Mouse (Mus musculus) intestine, postnatal 0 days (tissue): ENCODE data around the gene Slc24a3. TPM values are rescaled to one million over a fixed set of nuclear protein-coding genes. Genes with fewer than 3 reads are reported as not detected.

Experiments
- ATAC-seq: fragments of 200-750 bp; cut with Nextera tagmentation; 2 replicates; pipeline ENCODE4 v1.8.0; 2017; ENCODE audit warnings: mild to moderate bottlenecking, moderate TSS enrichment, moderate library complexity
- H3K27ac ChIP-seq: fragments of 300-500 bp; sonication (generic); 2 replicates; pipeline ENCODE4 v1.5.1; 2014; ENCODE audit warnings: mild to moderate bottlenecking, low read depth, low read length, moderate library complexity
- H3K27me3 ChIP-seq: fragments of 300-500 bp; sonication (generic); replicated peaks from 2 replicates; pipeline ENCODE4 v1.6.1; 2014; ENCODE audit warnings: low read length, mixed read lengths; ENCODE audit not compliant: control insufficient read depth, insufficient read depth
- H3K36me3 ChIP-seq: fragments of 300-500 bp; sonication (generic); 2 replicates; pipeline ENCODE4 v1.6.1; 2014; ENCODE audit warnings: mild to moderate bottlenecking, moderate library complexity; ENCODE audit not compliant: control insufficient read depth, insufficient read depth
- H3K4me1 ChIP-seq: fragments of 300-500 bp; sonication (generic); replicated peaks from 2 replicates; pipeline ENCODE4 v1.6.1; 2014; ENCODE audit warnings: antibody characterized with exemption, low read length, mixed read lengths; ENCODE audit not compliant: control insufficient read depth, insufficient read depth
- H3K4me2 ChIP-seq: fragments of 300-500 bp; sonication (generic); replicated peaks from 2 replicates; pipeline ENCODE4 v1.6.1; 2014; ENCODE audit warnings: low read depth, mild to moderate bottlenecking, moderate library complexity
- H3K4me3 ChIP-seq: fragments of 300-500 bp; sonication (generic); 2 replicates; pipeline ENCODE4 v1.5.1; 2014; ENCODE audit warnings: low read depth, low read length
- H3K9ac ChIP-seq: fragments of 300-500 bp; sonication (generic); 2 replicates; pipeline ENCODE4 v1.6.1; 2014; ENCODE audit warnings: mild to moderate bottlenecking, low read depth, low read length
- H3K9me3 ChIP-seq: fragments of 300-500 bp; sonication (generic); 2 replicates; pipeline ENCODE4 v1.6.1; 2016; ENCODE audit warnings: mixed run types; ENCODE audit not compliant: control insufficient read depth
- CTCF ChIP-seq: sonication (generic); IDR thresholded peaks from 2 replicates; pipeline ENCODE4 v1.5.1; 2016; ENCODE audit warnings: low read depth, mild to moderate bottlenecking, control low read depth, antibody characterized with exemption, moderate library complexity
- WGBS: fragments of 180-500 bp; shearing (Covaris S2); extraction: QIAGEN DNeasy Blood & Tissue Kit; methylation state at CpG from one replicate; pipeline ENCODE4 v1.1.7; 2014; 5-methylcytosine and 5-hydroxymethylcytosine counted together
- polyA plus RNA-seq: library from polyadenylated mRNA; unstranded; fragments of >200 nt; fragmentation: Nextera tagmentation; extraction: Ambion mirVana; gene quantifications from 2 replicates; pipeline ENCODE4 v1.2.1, GENCODE M21; 2015

The Slc24a3 gene
- polyA plus RNA-seq, 1 experiment from 2014 or later, result 6.5 TPM

- H3K4me1 ChIP-seq, result no peaks in the 10 kb centered on the region
- no peak overlapping the region for H3K9ac ChIP-seq
- H3K4me2 ChIP-seq, result no peak overlapping the region
- H3K27me3 ChIP-seq, result no peaks in the 10 kb centered on the region
- no peak for TF ChIP-seq CTCF
- H3K9me3 ChIP-seq, result no peaks in the 10 kb centered on the region
- ATAC-seq, result no peak
- no peak overlapping the region for H3K4me3 ChIP-seq
- WGBS, result 86% methylated on average over 5 of the region's 5 CpGs
- H3K36me3 ChIP-seq, result no peaks in the 10 kb centered on the region
- H3K27ac ChIP-seq, result no peak overlapping the region
Measured at GRCm38 (mm10) chr2:145607844-145608243, 440.3 kb downstream of the Slc24a3 start.

DNA sequence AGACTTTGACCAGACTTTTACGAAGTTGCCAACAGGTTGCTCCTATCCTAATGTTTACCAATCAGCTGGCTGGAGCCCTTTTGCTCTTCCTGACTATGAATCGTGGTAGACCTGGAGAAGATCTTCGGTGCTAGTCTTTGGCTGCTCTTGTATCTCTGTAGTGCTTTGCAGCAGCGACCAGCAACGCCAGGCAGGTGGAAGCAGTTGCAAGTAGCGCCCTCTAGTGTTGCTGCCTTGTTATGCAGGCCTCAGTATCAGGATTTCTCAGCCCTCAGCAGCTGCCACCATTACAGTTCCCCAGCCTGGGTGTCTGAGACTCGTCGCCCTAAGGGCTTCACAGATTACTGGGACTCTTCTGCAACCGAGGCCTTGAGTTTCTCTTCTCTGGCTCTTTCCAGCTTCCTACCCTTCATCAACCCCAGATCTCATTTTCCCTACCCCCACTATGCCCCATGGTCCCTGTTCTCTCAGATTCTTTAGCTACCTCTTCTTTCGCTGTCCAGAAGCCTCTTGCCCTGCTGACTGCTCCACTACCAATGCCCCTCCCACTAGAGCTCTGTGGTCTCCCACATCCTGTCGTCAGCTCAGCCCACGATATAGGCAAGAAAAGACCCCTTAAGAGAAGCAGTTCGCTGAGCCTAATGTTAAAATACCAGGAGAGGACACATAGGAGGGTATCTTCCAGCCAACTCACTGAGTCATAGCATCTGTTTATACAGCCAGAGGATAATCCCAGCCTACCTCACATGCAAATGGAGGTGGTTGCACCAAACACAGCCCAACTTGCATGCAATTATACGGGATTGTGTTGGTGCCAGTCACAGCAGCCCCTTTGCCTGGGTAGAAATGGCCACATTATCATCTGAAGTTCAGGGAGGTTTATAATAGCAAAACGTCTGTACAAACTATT is 443.5 kb downstream of the Slc24a3 start:
- no peaks in the 10 kb centered on the region for H3K9me3 ChIP-seq
- H3K9ac ChIP-seq, result no peak overlapping the region
- H3K4me3 ChIP-seq, result no peak overlapping the region
- TF ChIP-seq CTCF, result peak; percentile 83
- no peaks in the 10 kb centered on the region for H3K27me3 ChIP-seq
- H3K27ac ChIP-seq, result no peak overlapping the region
- 49% methylated on average over 15 of the region's 15 CpGs for WGBS
- no peak overlapping the region for H3K4me2 ChIP-seq
- no peak for ATAC-seq
- H3K36me3 ChIP-seq, result no peaks in the 10 kb centered on the region
- no peaks in the 10 kb centered on the region for H3K4me1 ChIP-seq

DNA sequence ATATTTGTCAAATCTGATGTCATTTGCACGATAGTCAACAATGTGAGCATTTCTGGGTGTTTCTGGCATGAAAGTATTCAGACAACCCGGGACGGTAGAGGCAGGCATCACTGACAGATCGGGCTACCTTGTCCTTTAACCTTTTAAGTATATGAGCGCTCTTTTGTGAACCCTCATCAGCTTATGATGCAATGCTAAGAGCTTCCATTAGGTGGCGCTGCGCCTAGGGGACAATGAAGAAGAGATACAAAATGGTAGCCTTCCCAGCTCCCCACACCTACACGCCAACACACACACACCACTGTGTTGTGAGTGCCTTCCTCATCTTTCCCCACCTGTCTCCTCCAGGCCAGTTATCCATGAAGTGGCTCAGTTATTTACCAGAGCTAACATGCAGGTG is 445.4 kb downstream of the Slc24a3 start:
- Histone ChIP-seq H3K27ac (no peak overlapping the region), H3K9ac (no peak overlapping the region), H3K4me1 (no peaks in the 10 kb centered on the region), H3K27me3 (no peaks in the 10 kb centered on the region), H3K4me2 (no peak overlapping the region), H3K9me3 (no peaks in the 10 kb centered on the region), H3K4me3 (no peak overlapping the region), H3K36me3 (no peaks in the 10 kb centered on the region)
- WGBS, result 66% methylated on average over 8 of the region's 8 CpGs
- no peak for ATAC-seq
- TF ChIP-seq CTCF, result peak; percentile 61

- no peak for TF ChIP-seq CTCF
- ATAC-seq, result no peak
- 87% methylated on average over 8 of the region's 8 CpGs for WGBS
- no peak overlapping the region for H3K9ac ChIP-seq
- H3K4me2 ChIP-seq, result no peak overlapping the region
- no peaks in the 10 kb centered on the region for H3K36me3 ChIP-seq
- H3K27me3 ChIP-seq, result no peaks in the 10 kb centered on the region
- no peak overlapping the region for H3K27ac ChIP-seq
- no peak overlapping the region for H3K4me3 ChIP-seq
- H3K4me1 ChIP-seq, result no peaks in the 10 kb centered on the region
- H3K9me3 ChIP-seq, result no peaks in the 10 kb centered on the region
Measured at GRCm38 (mm10) chr2:145613705-145614104, 446.2 kb downstream of the Slc24a3 start.

- H3K36me3 ChIP-seq, result no peaks in the 10 kb centered on the region
- H3K9me3 ChIP-seq, result no peaks in the 10 kb centered on the region
- TF ChIP-seq CTCF, result no peak
- no peak overlapping the region for H3K4me3 ChIP-seq
- 78% methylated on average over 4 of the region's 4 CpGs for WGBS
- no peak overlapping the region for H3K9ac ChIP-seq
- H3K27ac ChIP-seq, result no peak overlapping the region
- ATAC-seq, result no peak
- no peaks in the 10 kb centered on the region for H3K4me1 ChIP-seq
- no peak overlapping the region for H3K4me2 ChIP-seq
- H3K27me3 ChIP-seq, result no peaks in the 10 kb centered on the region
Measured at GRCm38 (mm10) chr2:145619688-145620087, 452.1 kb downstream of the Slc24a3 start.

- no peak overlapping the region for H3K4me2 ChIP-seq
- H3K9ac ChIP-seq, result no peak overlapping the region
- no peaks in the 10 kb centered on the region for H3K4me1 ChIP-seq
- H3K9me3 ChIP-seq, result no peaks in the 10 kb centered on the region
- no peak overlapping the region for H3K27ac ChIP-seq
- no peaks in the 10 kb centered on the region for H3K27me3 ChIP-seq
- no peak for ATAC-seq
- no peak for TF ChIP-seq CTCF
- no peak overlapping the region for H3K4me3 ChIP-seq
- H3K36me3 ChIP-seq, result no peaks in the 10 kb centered on the region
Measured at GRCm38 (mm10) chr2:145620709-145621108, 453.2 kb downstream of the Slc24a3 start.
